Mouse (Mus musculus): Measurements from ENCODE around the gene Gm11634.
"Not testable (repeated sequence)": the region's sequence is repeated elsewhere in the genome, so short reads cannot be mapped to it uniquely, and the experiment has no call there.

The Gm11634 gene

GRCm38 (mm10) chr11:101599156-101599555 lies at the start of gene Gm11634:
TSS of gene Gm11634 (minus strand) at chr11:101599256.
- in situ Hi-C loops (cut with MboI, MseI), result no loop called here

DNA sequence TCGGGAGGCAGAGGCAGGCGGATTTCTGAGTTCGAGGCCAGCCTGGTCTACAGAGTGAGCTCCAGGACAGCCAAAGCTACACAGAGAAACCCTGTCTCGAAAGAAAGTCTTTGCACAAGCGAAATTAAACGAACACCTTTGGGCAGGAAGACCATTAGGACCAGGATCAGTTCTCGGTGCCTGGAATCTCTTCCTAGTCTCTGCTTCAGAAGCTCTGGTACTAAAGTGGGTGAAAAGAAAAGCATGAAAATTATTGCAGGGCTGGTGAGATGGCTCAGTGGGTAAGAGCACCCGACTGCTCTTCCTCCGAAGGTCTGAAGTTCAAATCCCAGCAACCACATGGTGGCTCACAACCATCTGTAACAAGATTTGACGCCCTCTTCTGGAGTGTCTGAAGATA lies 48.0 kb upstream of the Gm11634 start:
- in situ Hi-C loops (cut with MboI, MseI), result not testable (repeated sequence)

- in situ Hi-C loops (cut with MboI, MseI), result not testable (repeated sequence)
Measured at GRCm38 (mm10) chr11:101646283-101646794, 47.3 kb upstream of the Gm11634 start.

DNA sequence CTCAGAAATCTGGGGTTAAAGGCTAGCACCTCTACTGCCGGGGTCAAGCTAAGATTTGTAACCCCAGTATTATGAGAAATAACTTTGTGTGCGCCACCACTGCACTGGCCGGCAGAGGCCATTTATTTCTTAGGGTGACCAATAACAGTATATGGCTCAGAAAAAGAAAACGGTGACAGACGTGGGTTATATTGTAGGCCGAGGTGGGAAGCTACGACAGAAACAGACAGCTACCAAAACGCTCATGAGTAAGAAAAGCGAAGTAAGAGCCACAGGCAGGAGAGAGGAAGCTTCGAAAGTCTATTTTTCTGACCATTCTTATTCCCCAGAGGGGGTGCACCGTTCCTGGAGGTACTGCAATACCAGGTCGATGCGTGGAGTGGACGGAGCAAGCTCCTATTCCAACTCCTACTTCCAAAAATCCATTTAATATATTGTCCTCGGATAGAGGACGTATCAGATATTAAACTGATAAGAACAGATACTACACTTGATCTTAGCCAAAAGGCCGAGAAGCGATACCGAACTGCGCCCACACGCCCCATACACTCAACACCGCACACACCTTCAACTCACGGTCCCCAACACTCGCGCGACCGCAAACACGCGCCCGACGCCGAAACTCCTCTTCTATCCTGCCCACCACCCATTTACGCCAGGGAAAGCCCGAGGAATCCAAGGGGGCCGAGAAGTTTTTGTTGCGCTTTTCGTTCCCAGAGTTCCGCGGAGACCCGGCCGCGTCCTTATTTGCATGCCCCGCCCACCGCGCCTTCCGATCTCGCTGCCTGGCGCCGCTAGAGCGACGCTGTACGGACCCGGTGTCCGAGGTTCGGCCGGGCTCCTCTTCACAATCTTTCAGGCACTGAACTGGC lies 46.6 kb upstream of the Gm11634 start:
- in situ Hi-C loops (cut with MboI, MseI), result not testable (repeated sequence)

GRCm38 (mm10) chr11:101645043-101645410 lies 46.0 kb upstream of the Gm11634 start:
- in situ Hi-C loops (cut with MboI, MseI), result not testable (repeated sequence)

GRCm38 (mm10) chr11:101644591-101644990 lies 45.5 kb upstream of the Gm11634 start:
- in situ Hi-C loops (cut with MboI, MseI), result no loop called here

DNA sequence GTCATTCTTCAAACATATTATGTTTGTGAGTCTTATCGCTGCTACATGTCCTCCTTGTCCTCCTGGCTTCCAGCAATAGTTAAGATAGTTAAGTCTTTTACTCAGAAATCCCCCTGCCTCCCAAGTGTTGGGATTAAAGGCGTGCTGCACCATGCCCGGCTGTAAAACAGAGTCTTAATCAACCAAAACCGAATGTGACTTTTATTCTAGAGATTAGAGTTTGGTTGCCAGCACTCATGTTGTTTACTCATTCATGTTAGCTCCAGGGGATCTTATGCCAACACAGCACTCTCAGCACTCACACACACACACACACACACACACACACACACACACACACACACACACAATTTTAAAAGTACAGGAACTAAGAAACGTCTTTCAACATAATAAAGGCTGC lies 43.9 kb upstream of the Gm11634 start:
- in situ Hi-C loops (cut with MboI, MseI), result no loop called here

DNA sequence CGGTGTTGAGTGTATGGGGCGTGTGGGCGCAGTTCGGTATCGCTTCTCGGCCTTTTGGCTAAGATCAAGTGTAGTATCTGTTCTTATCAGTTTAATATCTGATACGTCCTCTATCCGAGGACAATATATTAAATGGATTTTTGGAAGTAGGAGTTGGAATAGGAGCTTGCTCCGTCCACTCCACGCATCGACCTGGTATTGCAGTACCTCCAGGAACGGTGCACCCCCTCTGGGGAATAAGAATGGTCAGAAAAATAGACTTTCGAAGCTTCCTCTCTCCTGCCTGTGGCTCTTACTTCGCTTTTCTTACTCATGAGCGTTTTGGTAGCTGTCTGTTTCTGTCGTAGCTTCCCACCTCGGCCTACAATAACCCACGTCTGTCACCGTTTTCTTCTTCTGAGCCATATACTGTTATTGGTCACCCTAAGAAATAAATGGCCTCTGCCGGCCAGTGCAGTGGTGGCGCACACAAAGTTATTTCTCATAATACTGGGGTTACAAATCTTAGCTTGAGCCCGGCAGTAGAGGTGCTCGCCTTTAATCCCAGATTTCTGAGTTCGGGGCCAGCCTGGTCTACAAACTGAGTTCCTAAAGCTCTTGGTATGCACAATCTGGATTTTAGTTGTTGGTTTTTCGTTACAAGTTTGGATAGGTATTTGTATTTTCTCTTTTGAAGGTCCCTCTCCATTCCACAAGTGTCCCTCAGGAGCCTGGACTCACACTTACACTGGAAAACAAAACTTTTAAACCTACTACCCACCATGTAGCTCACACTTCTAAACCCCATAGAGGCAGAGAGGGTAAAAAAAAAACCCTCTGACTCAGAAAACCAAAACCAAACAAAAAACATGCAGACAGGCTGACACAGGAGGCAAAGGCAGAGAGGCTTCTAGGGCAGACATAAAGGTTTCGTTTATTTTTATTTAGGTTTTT lies 42.9 kb upstream of the Gm11634 start:
- in situ Hi-C loops (cut with MboI, MseI), result not testable (repeated sequence)

DNA sequence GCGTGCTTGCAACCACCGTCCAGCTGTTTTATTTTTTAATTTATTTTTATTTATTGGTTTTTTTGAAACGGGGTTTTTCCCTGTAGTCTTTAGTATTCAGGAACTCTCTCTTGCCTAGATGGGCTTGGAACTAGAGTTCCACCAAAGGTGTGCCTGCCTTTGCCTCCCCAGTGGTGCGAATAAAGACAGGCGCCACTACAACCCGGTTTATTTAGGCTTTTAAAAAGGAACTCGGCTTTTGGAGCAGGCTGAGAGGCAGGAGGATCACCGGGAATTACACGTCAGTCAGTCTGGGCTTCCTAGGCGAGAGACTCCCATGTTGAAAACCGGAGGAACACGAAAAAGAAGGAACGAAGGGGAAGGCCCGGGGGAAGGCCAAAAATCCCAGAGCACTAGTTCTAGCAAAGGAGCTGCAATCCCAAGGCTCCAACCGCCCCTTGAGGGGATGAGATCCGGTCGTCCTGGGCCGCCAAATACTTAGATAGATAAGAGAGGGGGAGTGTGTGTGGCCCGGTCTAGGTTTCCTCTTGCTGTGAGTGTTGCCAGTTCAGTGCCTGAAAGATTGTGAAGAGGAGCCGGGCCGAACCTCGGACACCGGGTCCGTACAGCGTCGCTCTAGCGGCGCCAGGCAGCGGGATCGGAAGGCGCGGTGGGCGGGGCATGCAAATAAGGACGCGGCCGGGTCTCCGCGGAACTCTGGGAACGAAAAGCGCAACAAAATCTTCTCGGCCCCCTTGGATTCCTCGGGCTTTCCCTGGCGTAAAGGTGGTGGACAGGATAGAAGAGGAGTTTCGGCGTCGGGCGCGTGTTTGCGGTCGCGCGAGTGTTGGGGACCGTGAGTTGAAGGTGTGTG lies 42.0 kb upstream of the Gm11634 start:
- in situ Hi-C loops (cut with MboI, MseI), result not testable (repeated sequence)

DNA sequence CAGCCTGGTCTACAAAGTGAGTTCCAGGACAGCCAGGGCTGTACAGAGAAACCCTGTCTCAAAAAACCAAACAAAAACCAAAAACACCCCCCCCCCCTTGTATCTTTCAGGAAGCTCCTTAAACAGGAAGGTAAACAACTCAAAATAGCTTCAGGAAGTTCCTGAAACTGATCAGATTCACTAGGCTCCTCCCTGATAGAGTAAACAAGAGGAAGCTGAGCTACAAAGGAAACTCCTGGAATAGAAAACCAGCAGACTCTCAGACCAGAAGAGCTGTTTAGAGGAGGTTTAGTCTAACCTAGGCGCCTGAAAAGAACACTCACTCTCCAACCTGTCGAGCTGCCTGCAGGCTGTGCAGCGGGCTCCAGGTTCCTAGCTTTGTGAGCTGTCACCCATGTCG lies 40.7 kb upstream of the Gm11634 start:
- in situ Hi-C loops (cut with MboI, MseI), result no loop called here

GRCm38 (mm10) chr11:101635660-101636059 lies 36.6 kb upstream of the Gm11634 start:
- in situ Hi-C loops (cut with MboI, MseI), result no loop called here

DNA sequence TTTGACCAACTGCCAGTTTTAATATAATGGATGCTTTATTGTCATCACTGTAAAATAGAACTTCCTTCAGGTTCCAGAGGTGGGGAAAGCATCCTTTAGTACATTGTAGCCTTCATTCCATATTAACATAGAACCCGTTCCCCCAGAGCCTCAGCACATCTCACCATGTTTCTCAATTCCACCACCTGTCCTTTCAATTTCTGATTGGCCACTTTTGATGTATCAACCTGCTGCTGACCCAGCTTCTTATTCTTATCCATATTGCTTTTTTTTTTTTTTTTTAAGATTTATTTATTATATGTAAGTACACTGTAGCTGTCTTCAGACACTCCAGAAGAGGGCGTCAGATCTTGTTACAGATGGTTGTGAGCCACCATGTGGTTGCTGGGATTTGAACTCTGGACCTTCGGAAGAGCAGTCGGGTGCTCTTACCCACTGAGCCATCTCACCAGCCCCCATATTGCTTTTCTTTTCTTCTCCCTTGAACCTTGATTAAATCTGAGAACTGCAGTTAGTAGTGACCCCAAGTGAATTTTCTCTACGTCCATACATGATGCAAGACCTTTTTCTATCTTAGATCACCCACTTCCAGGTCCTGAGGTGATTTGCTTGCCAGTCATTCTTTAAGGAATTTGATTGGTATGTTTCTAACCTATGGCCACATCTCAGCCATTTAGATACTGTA lies 29.8 kb upstream of the Gm11634 start:
- in situ Hi-C loops (cut with MboI, MseI), result not testable (repeated sequence)

- in situ Hi-C loops (cut with MboI, MseI), result no loop called here
Measured at GRCm38 (mm10) chr11:101627857-101628559, 29.0 kb upstream of the Gm11634 start.

GRCm38 (mm10) chr11:101626995-101627856 lies 28.2 kb upstream of the Gm11634 start, which contains the start of gene Rdm1:
TSS of gene Rdm1 (plus strand) at chr11:101627195.
- in situ Hi-C loops (cut with MboI, MseI), result no loop called here

- in situ Hi-C loops (cut with MboI, MseI), result no loop called here
Measured at GRCm38 (mm10) chr11:101626649-101626994, 27.6 kb upstream of the Gm11634 start.

DNA sequence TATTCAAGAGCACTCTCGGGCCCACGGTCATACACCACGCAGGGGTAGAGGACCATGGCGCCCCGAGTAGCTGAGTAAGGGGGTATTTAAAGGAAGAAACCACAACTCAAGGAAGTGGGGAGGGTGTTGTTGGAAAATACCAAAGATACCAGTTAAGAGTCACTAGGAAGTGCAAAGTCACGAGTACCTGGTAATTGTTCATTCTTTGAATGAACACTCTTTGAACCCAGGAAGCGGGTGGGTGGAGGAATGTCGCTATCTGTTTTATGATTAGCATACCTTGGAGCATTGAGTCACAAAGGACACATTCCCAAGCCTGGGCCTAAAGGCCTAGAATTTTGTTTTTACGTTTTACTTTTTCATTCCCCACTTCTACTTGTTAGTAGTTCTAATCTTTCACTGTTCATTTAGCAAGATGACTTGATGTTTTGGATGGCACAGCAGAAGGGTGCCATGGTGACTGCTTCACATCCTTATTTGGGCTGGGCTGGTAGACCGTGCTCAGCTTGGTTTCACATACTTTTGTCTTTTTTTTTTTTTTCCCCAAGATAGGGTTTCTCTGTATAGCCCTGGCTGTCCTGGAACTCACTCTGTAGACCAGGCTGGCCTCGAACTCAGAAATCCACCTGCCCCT lies 21.1 kb upstream of the Gm11634 start:
- in situ Hi-C loops (cut with MboI, MseI), result not testable (repeated sequence)

DNA sequence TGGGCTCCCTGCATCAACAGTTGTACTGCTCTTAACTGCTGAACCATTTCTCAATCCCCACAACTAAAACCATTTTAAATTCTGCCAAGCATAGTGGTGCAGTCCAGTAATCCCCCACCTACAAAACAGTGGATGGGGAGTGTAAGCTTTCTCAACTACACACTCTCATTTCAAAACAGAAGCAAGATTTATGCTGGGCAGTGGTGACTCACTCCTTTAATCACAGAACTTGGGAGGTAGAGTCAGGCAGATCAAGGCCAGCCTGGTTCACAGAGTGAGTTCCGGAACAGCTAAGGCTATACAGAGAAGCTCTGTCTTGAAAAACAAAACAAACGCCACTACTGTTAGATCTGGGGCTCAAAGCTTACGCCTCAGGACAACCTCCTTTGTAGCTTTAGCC lies 19.5 kb upstream of the Gm11634 start:
- in situ Hi-C loops (cut with MboI, MseI), result no loop called here

DNA sequence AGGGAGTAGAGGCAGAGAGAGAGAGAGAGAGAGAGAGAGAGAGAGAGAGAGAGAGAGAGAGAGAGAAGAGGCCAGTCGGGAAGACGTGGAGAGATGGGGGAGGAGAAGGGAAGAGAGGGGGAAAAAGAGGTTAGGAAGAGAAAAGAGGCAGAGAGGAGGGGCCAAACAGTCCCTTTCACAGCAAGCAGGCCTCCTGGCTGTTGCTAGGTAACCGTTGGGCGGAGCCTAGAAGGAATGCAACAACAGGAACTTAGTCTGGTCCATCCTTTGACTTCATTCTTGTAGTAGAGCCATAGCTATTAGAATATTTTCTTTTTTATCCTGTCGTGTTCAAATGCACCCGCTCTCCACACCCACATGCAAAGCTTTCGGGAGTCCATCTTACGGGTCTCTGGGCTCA lies 18.8 kb upstream of the Gm11634 start:
- in situ Hi-C loops (cut with MboI, MseI), result no loop called here

Data from T-helper 1 cell (primary cell).